Mouse (Mus musculus): ENCODE measurements around the gene Paics. TPM values are rescaled to one million over a fixed set of nuclear protein-coding genes. Genes with fewer than 3 reads are reported as not detected.
A peak's percentile ranks its signal among the peaks of the same experiment; 100 is the strongest.

Paics gene
- polyA plus RNA-seq, 1 experiment, result 69.9 TPM

GRCm38 (mm10) chr5:77013171-77013570, 62.1 kb downstream of the Paics start:
- TF ChIP-seq POLR2AphosphoS2 (IDR thresholded peaks at IDR 0.05; ENCODE audit: insufficient read length, low read depth) (no peak), REST (IDR thresholded peaks at IDR 0.05; ENCODE audit: insufficient read depth, insufficient read length) (no peak), MYOD1 (IDR thresholded peaks at IDR 0.05; ENCODE audit: control insufficient read depth in 1 of 3, insufficient read length in 2 of 3, low read depth in 2 of 3) (no peak), E2F4 (IDR thresholded peaks at IDR 0.05; ENCODE audit: insufficient read depth) (no peak), SRF (IDR thresholded peaks at IDR 0.05; ENCODE audit: control insufficient read depth, insufficient read length, low read depth) (no peak), TCF3 (IDR thresholded peaks at IDR 0.05; ENCODE audit: insufficient read length, low read depth) (no peak), MAX (IDR thresholded peaks at IDR 0.05; ENCODE audit: low read depth) (no peak), CEBPB (IDR thresholded peaks at IDR 0.05; ENCODE audit: insufficient read depth, poor library complexity, severe bottlenecking) (no peak), USF1 (IDR thresholded peaks at IDR 0.05; ENCODE audit: low read depth) (no peak), POLR2A (IDR thresholded peaks at IDR 0.05; ENCODE audit: insufficient read length, low read depth) (no peak), TCF12 (IDR thresholded peaks at IDR 0.05; ENCODE audit: insufficient read depth, poor library complexity, severe bottlenecking) (no peak), MYOG (IDR thresholded peaks at IDR 0.05; ENCODE audit: control insufficient read depth in 1 of 3, insufficient read depth in 1 of 3, insufficient read length in 2 of 3, low read depth in 2 of 3) (no peak)
- Histone ChIP-seq H3ac (ENCODE audit: control insufficient read depth, insufficient read length) (no peak overlapping the region), H3K4me3 (no peak overlapping the region), H3K36me3 (ENCODE audit: control insufficient read depth, insufficient read depth) (no peaks in the 10 kb centered on the region), H3K27me3 (ENCODE audit: control insufficient read depth, insufficient read depth, insufficient read length) (no peaks in the 10 kb centered on the region), H3K79me2 (ENCODE audit: control insufficient read depth, insufficient read depth) (no peaks in the 10 kb centered on the region), H3K4me2 (ENCODE audit: low read depth) (no peak overlapping the region)

DNA sequence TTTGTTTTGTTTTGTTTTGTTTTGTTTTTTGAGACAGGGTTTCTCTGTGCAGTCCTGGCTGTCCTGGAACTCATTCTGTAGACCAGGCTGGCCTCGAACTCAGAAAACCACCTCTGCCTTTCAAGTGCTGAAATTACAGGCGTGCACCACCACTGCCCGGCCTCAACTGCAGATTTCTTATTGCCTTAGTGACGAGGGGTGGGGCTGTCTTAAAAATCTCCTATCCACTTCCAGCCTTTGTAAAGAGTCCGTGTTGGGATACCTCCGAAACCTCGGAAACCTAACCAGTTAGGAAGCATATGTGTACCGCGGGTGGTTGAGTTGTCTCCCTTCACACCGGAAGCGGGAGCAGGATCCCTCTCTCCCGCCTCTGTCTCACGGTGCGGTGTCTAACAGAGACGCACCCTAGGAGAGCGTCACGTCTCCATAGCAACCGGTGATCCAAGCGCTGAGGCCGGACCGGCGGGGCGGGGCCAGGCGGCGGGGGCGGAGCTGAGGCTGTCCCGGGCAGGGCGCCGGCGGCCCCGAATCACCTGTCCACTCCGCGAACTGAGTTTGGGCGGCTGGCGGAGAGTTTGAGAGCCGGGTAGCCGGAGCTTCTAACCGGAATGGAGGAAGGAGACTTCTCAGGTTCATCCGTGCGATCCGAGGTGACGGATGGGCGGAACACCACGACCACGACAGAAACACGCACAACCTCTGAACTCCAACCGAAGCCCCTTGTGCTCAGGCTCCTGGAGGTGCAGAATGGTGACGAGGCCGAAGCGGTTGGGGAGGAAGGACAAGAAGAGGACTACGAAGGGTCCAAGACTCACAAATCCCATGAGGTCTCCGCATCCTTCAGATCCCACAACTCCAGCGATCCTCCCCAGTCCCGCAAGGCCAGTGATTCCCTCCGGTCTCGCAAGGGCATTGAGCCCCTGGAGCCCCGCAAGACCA, 64.7 kb downstream of the Paics start, which contains the start of gene Thegl:
Gene Thegl, plus strand, starts transcription at position 480 of the 939 bp plus-strand sequence.
- H3K4me3 ChIP-seq, result no peak within 1 kb of the TSS
- peak within 1 kb of the TSS; percentile 18 for H3K4me2 ChIP-seq (ENCODE audit: low read depth)
- no peaks in the 10 kb centered on the region for H3K36me3 ChIP-seq (ENCODE audit: control insufficient read depth, insufficient read depth)
- no peaks in the 10 kb centered on the region for H3K79me2 ChIP-seq (ENCODE audit: control insufficient read depth, insufficient read depth)
- H3K27me3 ChIP-seq (ENCODE audit: control insufficient read depth, insufficient read depth, insufficient read length), result no peaks in the 10 kb centered on the region
- H3ac ChIP-seq (ENCODE audit: control insufficient read depth, insufficient read length), result no peak within 1 kb of the TSS
- TF ChIP-seq SRF (IDR thresholded peaks at IDR 0.05; ENCODE audit: control insufficient read depth, insufficient read length, low read depth) (no peak), E2F4 (IDR thresholded peaks at IDR 0.05; ENCODE audit: insufficient read depth) (no peak), MYOG (IDR thresholded peaks at IDR 0.05; ENCODE audit: control insufficient read depth in 1 of 3, insufficient read depth in 1 of 3, insufficient read length in 2 of 3, low read depth in 2 of 3) (no peak), CEBPB (IDR thresholded peaks at IDR 0.05; ENCODE audit: insufficient read depth, poor library complexity, severe bottlenecking) (no peak), MYOD1 (IDR thresholded peaks at IDR 0.05; ENCODE audit: control insufficient read depth in 1 of 3, insufficient read length in 2 of 3, low read depth in 2 of 3) (no peak), POLR2AphosphoS2 (IDR thresholded peaks at IDR 0.05; ENCODE audit: insufficient read length, low read depth) (no peak), MAX (IDR thresholded peaks at IDR 0.05; ENCODE audit: low read depth) (no peak), TCF3 (IDR thresholded peaks at IDR 0.05; ENCODE audit: insufficient read length, low read depth) (no peak), USF1 (IDR thresholded peaks at IDR 0.05; ENCODE audit: low read depth) (no peak), POLR2A (IDR thresholded peaks at IDR 0.05; ENCODE audit: insufficient read length, low read depth) (no peak), REST (IDR thresholded peaks at IDR 0.05; ENCODE audit: insufficient read depth, insufficient read length) (no peak)

Other genes starting within 250 kb of the Paics start
- 6.1 TPM for gene Aasdh, start 45.8 kb upstream of the Paics start, polyA plus RNA-seq (2012; fragmentation: generic; extraction: Trizol)
- gene Ppat, start 271 bp downstream of the Paics start, polyA plus RNA-seq (2012; fragmentation: generic; extraction: Trizol), result 6.9 TPM
- gene Srp72, start 23.4 kb downstream of the Paics start, polyA plus RNA-seq (2012; fragmentation: generic; extraction: Trizol), result 54.2 TPM
- gene Arl9, start 52.7 kb downstream of the Paics start, polyA plus RNA-seq (2012; fragmentation: generic; extraction: Trizol), result not detected
- gene Thegl, start 64.7 kb downstream of the Paics start, polyA plus RNA-seq (2012; fragmentation: generic; extraction: Trizol), result not detected
- 0.68 TPM for gene Hopx, start 163.8 kb downstream of the Paics start, polyA plus RNA-seq (2012; fragmentation: generic; extraction: Trizol)